Mouse (Mus musculus) liver, adult 2 months (tissue): ENCODE results near the gene Met. TPM values are rescaled to one million over a fixed set of nuclear protein-coding genes. Genes with fewer than 3 reads are reported as not detected.

Source experiments
- DNase-seq: peaks from one replicate; pipeline ENCODE4 v3.0.0-alpha.2; 2011; ENCODE audit warnings: low read depth, low spot score; ENCODE audit errors: extremely low read depth
- H3K27ac ChIP-seq: fragments of 200-500 bp; replicated peaks from 2 replicates; pipeline ENCODE4 v1.5.1; 2012; ENCODE audit warnings: low read depth, mild to moderate bottlenecking, control low read depth, inconsistent platforms, low read length; ENCODE audit not compliant: insufficient read depth
- H3K27me3 ChIP-seq: fragments of 200-500 bp; 2 replicates; pipeline ENCODE4 v1.6.1; 2012; ENCODE audit warnings: mild to moderate bottlenecking, moderate library complexity, low read length, inconsistent platforms; ENCODE audit not compliant: control insufficient read depth, insufficient read depth
- H3K36me3 ChIP-seq: fragments of 200-500 bp; 2 replicates; pipeline ENCODE4 v1.6.1; 2012; ENCODE audit warnings: low read length, inconsistent platforms; ENCODE audit not compliant: control insufficient read depth, insufficient read depth
- H3K4me1 ChIP-seq: fragments of 200-500 bp; 2 replicates; pipeline ENCODE4 v1.6.1; 2011; ENCODE audit warnings: low read length; ENCODE audit not compliant: control insufficient read depth, insufficient read depth
- H3K4me3 ChIP-seq: fragments of 200-500 bp; 2 replicates; pipeline ENCODE4 v1.5.1; 2011; ENCODE audit warnings: low read depth, mild to moderate bottlenecking, control low read depth, low read length, moderate library complexity; ENCODE audit not compliant: insufficient read depth
- H3K79me2 ChIP-seq: fragments of 200-500 bp; 2 replicates; pipeline ENCODE4 v1.6.1; 2012; ENCODE audit warnings: inconsistent platforms, mild to moderate bottlenecking, low read length, moderate library complexity; ENCODE audit not compliant: control insufficient read depth, insufficient read depth
- H3K9ac ChIP-seq: fragments of 200-500 bp; 2 replicates; pipeline ENCODE4 v1.6.1; 2012; ENCODE audit warnings: low read depth, mild to moderate bottlenecking, control low read depth, inconsistent platforms, low read length
- CTCF ChIP-seq: fragments of 200-500 bp; IDR thresholded peaks from 2 replicates; pipeline ENCODE4 v1.5.1; 2011; ENCODE audit warnings: low read depth, low read length, control low read depth
- POLR2A ChIP-seq: fragments of 200-500 bp; IDR thresholded peaks from 2 replicates; pipeline ENCODE4 v1.6.1; 2011; ENCODE audit warnings: low read length, control low read depth; ENCODE audit not compliant: insufficient read depth; ENCODE audit errors: extremely low read depth
- WGBS: fragments of 180-500 bp; shearing (Covaris S2); methylation state at CpG from one replicate; pipeline ENCODE4 v1.1.7; 2018; 5-methylcytosine and 5-hydroxymethylcytosine counted together
- polyA plus RNA-seq: library from polyadenylated mRNA; depleted of rRNA; stranded (reverse); fragments of >200 nt; gene quantifications from 2 replicates; pipeline ENCODE4 v1.2.3, GENCODE M21; 2012
- total RNA-seq: library from RNA; depleted of rRNA; stranded (reverse); fragments of >200 nt; gene quantifications from 2 replicates; pipeline ENCODE4 v1.2.3, GENCODE M21; 2014

Met gene
- total and polyA plus RNA-seq, 2 experiments = 13.5 to 72.0 TPM

GRCm38 (mm10) chr6:17515775-17516460 lies 52.3 kb downstream of the Met start:
- 26% methylated on average over 7 of the region's 7 CpGs for WGBS
- Histone ChIP-seq H3K36me3 (peaks cover 5% of the 10 kb centered on the region), H3K27ac (no peak overlapping the region), H3K79me2 (peaks cover 6% of the 10 kb centered on the region; the same call in 1 of the 2 replicates), H3K9ac (no peak overlapping the region), H3K4me1 (peaks cover 13% of the 10 kb centered on the region), H3K4me3 (no peak overlapping the region), H3K27me3 (no peaks in the 10 kb centered on the region)
- DNase-seq = no peak
- TF ChIP-seq CTCF = no peak
- no peak for TF ChIP-seq POLR2A

DNA sequence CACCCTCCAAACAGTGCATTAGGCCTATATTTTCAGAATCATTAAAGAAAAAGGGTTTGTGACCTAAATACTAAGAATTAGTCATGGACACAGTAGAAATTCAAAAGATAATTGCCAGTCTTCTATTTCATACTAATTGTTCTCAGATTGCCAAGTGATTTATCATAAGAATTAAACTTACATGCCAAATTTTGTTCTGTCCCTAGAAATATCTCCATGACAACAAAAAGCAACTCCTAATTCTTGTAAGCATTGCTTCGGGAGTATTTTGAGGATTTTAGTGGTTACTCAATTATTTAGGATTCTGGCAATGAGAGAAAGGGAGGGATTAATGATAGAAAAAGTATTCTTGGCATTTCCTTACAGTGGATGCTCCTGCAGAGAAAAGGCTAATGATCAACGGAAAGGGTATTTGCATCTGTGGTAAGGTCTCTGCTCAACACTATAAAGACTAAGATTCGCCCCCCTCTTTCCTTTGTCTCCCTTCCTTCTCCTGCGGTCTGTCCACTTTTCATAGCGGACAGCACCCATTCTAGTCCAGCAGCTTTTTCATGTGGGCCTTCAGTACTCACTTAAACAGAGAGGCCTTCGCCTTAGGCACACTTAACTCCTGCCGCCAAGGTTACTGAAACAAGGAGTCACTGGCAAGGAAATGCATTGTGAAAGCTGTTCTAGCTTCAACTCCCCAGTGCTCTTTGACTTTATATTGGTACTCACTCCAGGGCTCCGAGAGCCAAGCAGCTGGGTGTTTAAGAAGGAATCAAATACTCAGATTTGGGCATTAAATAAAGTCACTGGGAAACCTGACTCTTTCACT lies 58.5 kb downstream of the Met start:
- Histone ChIP-seq H3K36me3 (peaks cover 9% of the 10 kb centered on the region), H3K4me3 (no peak overlapping the region), H3K79me2 (no peaks in the 10 kb centered on the region; the same call in 1 of the 2 replicates), H3K9ac (no peak overlapping the region), H3K27ac (no peak overlapping the region), H3K27me3 (no peaks in the 10 kb centered on the region), H3K4me1 (no peaks in the 10 kb centered on the region; the same call in 1 of the 2 replicates)
- WGBS = 87% methylated on average over 8 of the region's 8 CpGs
- DNase-seq = peak; percentile 20
- no peak for TF ChIP-seq POLR2A
- TF ChIP-seq CTCF = no peak

DNA sequence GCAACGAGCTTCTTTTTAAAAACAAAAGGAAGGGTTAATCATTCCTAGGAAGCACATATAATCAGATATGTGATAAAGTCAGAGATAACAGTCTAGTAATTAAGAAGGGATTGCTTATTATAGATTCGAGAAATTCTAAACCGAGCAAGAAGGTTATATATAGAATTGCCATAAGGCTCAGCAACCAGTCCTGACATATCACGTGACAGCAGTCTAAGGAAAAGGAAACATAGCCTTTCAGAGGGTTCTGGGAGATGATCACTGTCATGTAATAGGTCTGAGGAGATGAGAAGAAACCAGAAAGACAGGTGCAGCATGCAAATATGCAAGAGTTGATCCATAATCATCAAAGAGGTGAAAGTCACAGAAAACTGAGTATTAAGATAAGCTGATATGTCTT lies 59.3 kb downstream of the Met start:
- TF ChIP-seq POLR2A (no peak), CTCF (no peak)
- H3K4me1 ChIP-seq = no peaks in the 10 kb centered on the region; the same call in 1 of the 2 replicates
- 84% methylated on average over 4 of the region's 4 CpGs for WGBS

GRCm38 (mm10) chr6:17529490-17530269 lies 66.1 kb downstream of the Met start:
- no peak for DNase-seq
- no peak overlapping the region for H3K27ac ChIP-seq
- no peak overlapping the region for H3K9ac ChIP-seq
- WGBS = 81% methylated on average over 6 of the region's 6 CpGs
- peaks cover 51% of the 10 kb centered on the region for H3K36me3 ChIP-seq
- TF ChIP-seq CTCF (no peak), POLR2A (no peak)
- H3K27me3 ChIP-seq = no peaks in the 10 kb centered on the region
- no peaks in the 10 kb centered on the region for H3K4me1 ChIP-seq
- no peaks in the 10 kb centered on the region; the same call in 1 of the 2 replicates for H3K79me2 ChIP-seq
- no peak overlapping the region for H3K4me3 ChIP-seq

More for the DNA sequence above, 59.3 kb downstream of the Met start:
- peaks cover 16% of the 10 kb centered on the region for H3K36me3 ChIP-seq
- no peaks in the 10 kb centered on the region; the same call in 1 of the 2 replicates for H3K79me2 ChIP-seq
- H3K27me3 ChIP-seq = no peaks in the 10 kb centered on the region
- no peak for DNase-seq
- no peak overlapping the region for H3K27ac ChIP-seq
- no peak overlapping the region for H3K9ac ChIP-seq
- H3K4me3 ChIP-seq = no peak overlapping the region

DNA sequence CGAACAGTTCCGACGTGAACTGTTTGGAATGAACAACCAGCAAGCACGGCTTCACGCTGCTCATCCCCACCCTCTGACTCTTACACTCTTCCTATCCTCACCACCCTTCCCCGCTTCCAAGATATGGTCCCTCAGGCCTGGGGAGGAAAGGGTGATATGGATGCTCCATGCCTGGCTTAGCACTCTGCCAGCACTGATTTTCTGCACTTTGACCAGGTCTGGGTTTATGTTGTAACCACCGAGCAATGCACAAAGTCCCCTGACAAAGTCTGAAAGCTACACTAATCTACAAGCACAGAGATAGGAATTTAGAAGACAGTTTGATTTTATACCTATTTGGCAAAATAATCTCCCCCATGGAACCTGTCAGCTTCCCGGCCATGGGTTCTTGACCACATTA lies 78.0 kb downstream of the Met start:
- Histone ChIP-seq H3K79me2 (no peaks in the 10 kb centered on the region), H3K4me1 (peaks cover 23% of the 10 kb centered on the region), H3K27me3 (no peaks in the 10 kb centered on the region), H3K36me3 (peaks cover 23% of the 10 kb centered on the region), H3K27ac (peak overlapping the region; percentile 94), H3K9ac (peak overlapping the region; percentile 53), H3K4me3 (peak overlapping the region; percentile 5; the same call in 1 of the 2 replicates)
- DNase-seq = peak; percentile 94
- WGBS = 23% methylated on average over 8 of the region's 8 CpGs
- no peak for TF ChIP-seq CTCF
- no peak for TF ChIP-seq POLR2A
